Mouse (Mus musculus) spleen, adult 2 months (tissue): Measurements from ENCODE around the gene Nrros.

Source experiments
- CTCF ChIP-seq: fragments of 200-500 bp; IDR thresholded peaks from 2 replicates; pipeline ENCODE4 v1.5.1; 2011; ENCODE audit warnings: mild to moderate bottlenecking, inconsistent platforms; ENCODE audit not compliant: insufficient read depth, insufficient read length, insufficient replicate concordance; ENCODE audit errors: extremely low read depth
- POLR2A ChIP-seq: fragments of 200-500 bp; IDR thresholded peaks from 2 replicates; pipeline ENCODE4 v1.6.1; 2011; ENCODE audit warnings: low read depth, low read length, inconsistent platforms

DNA sequence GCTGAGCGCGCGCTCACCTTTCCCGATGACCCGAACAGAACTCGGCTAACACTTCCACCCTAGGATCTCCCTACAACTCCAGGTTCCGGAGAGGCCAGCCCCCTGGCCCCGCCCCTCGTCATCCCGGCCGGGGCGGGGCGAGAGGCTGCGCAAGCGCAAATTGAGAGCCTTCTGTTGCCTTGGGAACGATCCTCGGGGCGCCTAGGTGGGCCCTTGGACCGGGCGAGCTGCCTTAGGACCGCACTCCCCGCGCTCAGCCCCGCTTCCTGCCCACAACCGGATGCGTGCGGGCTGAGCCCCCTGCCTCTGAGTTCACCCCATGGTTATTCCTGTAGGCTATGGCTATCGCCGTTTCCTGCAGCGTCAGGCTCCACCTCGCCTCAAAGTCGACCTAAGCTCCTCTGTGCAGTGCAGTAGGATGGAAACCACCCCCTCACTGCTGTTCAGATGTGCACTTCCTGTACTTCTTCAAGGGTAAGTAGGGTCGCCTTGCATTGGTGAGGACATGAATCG is 65.7 kb downstream of the Nrros start, which contains the start of the genes Pigx and Cep19:
- TF ChIP-seq POLR2A = peak; percentile 36; the same call in 1 of the 2 replicates
- TF ChIP-seq CTCF = no peak
